Mouse (Mus musculus) cerebellum, adult 11 months (tissue): Measurements from ENCODE around the gene Ptprc.

ENCODE experiments used
- DNase-seq: peaks from one replicate; pipeline ENCODE4 v3.0.0; 2022

The Ptprc gene

DNA sequence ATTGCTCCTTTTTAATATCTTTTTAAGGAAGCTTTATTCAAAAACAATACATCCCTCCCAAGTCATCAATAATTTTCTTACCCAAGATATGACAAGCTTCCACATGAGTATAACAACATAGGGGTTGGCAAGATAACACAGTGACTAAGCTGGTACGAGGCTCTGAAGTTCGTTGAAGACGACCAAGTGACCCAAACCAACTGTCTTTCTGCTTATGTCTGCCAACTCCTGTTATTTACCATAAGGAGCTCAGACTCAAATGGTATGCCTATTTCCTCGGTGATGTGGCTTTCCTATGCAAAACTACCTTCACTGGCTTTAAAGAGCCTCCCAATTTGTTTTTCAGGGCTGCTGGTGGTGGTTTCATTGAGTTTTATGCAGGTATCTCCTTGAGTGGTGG, at the start of gene Ptprc:
TSS of gene Ptprc (minus strand) at position 215 of the 400 bp plus-strand sequence.
- no peak for DNase-seq

DNA sequence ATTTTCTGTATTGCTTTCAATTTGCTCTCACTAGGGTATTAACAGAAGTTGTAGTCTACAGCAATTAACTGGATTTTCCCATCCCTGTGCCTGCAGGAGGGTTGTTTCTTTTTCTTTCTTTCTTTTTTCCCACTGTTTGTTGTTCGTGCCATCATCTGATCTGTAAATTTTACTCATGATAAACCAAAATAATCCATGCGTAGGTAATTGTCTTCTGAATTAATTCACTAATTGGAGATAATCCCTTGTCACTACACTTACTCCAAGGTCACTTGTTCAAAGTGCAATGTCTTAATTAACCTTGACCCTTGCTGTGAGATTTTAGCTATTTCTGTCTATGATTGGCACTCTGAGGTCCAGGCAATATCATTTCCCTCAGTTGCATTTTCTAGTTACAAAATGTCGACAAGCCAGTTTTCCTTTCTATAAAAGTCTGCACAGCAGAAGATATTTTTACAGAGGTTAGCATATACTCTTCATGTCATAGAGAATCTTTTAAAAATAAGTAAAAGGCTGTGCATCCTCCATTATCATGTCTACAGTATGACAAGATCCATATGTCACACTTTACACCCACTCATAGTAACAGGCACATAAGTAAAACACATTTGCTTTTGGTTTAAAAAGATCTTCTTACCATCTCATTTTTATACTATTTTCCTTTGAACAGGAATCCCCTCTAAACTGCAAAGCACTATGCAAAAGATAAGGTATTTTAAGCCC, 39.4 kb upstream of the Ptprc start:
- DNase-seq: no peak

- no peak for DNase-seq
These were observed 35.0 kb upstream of the Ptprc start for GRCm38 (mm10) chr1:138210387-138211024.

- no peak for DNase-seq
These were observed 34.2 kb upstream of the Ptprc start for GRCm38 (mm10) chr1:138209751-138210150.

DNA sequence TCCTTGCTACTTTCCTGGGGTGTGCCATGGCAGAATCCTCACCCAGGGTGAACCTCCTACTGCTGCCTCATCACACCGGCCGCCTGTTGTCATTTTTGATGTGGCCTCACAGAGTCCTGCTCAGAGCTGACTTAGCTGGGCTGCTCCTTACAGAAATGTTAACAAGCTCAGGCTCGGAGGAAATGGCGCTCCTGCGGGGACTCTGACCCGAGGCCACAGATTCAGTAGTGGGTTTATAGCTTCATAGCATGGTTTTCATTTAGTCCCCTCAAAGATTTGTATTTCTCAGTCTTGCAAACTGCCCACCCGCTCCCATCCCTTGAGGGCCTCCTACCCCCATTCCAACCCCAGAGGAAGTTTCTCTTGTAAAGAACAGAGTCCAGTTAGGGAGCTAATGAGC, 30.5 kb upstream of the Ptprc start:
- DNase-seq: no peak

- DNase-seq: no peak
These were observed 16.4 kb upstream of the Ptprc start for GRCm38 (mm10) chr1:138191689-138192508.

- no peak for DNase-seq
These were observed 12.6 kb upstream of the Ptprc start for GRCm38 (mm10) chr1:138188131-138188530.

- no peak for DNase-seq
These were observed 10.4 kb upstream of the Ptprc start for GRCm38 (mm10) chr1:138185904-138186303.

DNA sequence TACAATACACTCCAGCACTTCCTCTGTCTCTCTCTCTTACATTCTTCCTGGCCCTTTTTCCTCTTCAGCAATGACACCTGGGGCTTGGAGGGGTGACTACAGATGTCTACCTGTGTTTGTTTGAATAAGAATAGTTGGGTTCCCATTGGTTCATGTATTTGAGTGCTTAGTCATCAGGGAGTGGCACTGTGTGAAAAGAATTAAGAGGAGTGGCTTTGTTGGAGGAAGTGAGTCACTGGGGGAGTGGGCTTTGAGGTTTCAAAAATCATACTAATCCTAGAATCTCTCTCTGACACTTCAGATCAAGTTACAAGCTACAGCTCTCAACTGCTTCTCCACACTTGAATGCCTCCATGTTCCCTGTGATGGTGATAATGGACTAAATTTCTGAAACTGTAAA, 4.6 kb upstream of the Ptprc start:
- DNase-seq: no peak

DNA sequence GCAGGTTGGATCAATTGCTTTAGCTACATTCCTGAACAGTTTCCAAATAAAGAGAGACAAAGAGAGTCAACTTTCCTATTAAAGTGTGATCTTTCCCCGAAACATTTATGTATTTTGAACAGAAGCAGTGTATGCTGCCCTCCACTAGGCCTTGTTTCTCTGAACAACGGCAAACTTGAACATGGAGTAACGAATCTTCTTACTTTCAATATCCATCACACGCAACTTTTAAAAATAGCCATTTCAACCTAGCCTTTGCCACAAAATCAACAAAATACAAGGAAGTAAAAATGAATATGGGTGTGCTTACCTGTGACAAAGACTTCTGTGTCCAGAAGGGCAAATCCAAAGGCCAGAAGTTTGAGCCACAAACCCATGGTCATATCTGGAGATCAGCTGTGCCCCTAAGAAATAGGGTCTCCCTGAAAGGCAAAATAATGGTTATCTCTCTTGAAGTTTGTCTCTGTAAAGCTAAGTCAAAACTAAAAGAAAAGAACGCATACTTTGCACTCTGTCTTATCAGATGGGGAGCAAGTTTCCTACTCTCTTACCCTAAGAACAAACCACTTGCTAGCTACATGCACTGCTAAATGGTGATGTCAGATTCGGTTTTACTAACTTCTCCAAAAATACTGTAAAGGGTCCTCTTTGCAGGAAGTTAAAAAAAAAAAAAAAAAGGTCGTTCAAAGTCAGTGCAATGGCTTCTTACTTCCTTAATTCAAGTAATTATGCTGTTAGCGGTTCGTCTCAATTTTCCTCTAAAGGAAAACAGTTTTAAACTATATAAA, 609 bp downstream of the Ptprc start:
- DNase-seq: no peak

GRCm38 (mm10) chr1:138174143-138174542, 1.4 kb downstream of the Ptprc start:
- DNase-seq: no peak

- no peak for DNase-seq
These were observed 1.8 kb downstream of the Ptprc start for GRCm38 (mm10) chr1:138173669-138174068.

DNA sequence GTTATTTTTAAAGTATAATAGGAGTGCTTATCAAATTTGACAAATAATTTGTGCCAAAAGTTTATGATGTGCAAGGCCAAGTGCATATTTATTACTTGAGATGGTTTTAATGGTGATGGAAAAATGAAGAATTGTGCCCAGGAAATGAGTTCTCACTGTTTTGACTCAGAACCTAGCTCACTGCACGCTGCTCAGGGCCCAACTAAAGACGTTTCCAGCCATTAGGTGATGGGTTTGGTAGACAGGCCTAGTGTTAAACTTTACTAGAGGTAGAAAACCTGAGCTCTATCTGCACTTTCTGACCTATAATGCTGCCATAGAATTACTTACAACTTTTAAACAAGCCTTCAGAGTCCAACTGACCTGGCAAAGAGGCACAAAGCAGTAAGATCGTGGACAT, 3.0 kb downstream of the Ptprc start:
- no peak for DNase-seq

DNA sequence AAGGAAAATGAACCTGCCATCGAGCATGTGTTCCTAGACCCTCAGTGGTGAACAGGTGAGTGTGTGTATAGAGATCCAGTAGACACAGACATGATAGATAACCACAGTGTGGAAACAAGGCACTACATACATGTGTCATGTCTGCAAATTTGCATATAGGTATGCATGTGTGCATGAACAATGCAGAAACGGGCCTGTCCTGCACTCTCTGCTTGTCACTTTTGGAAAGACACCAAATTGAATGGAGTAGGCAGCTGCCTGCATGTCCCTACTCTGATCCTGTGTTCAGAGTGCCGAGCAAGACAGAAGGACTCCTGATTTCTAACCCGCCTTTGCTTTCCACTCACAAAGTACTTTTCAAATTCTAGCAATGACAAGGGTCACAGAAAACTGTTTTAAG, 3.4 kb downstream of the Ptprc start:
- DNase-seq: no peak

- DNase-seq: no peak
These were observed 9.2 kb downstream of the Ptprc start for GRCm38 (mm10) chr1:138166233-138166771.

DNA sequence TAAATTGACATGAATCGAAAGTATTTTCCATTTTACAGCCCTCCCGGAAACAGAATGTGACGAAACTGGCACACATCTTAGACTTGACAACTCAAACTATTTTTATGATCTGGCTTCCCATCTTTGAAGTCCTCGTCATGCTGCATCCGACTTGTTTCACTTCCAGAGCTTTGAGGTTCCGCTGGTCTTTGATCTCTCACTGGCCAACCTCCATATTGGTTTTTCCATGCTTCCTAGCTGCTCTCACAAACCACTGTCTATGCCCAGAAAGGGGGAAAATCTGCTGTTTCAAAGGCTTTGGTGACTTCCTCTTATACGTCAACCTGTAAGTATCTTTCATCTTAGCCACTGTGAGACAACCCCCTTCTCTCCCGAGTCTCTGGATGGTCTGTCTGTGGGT, 12.9 kb downstream of the Ptprc start:
- DNase-seq: no peak

DNA sequence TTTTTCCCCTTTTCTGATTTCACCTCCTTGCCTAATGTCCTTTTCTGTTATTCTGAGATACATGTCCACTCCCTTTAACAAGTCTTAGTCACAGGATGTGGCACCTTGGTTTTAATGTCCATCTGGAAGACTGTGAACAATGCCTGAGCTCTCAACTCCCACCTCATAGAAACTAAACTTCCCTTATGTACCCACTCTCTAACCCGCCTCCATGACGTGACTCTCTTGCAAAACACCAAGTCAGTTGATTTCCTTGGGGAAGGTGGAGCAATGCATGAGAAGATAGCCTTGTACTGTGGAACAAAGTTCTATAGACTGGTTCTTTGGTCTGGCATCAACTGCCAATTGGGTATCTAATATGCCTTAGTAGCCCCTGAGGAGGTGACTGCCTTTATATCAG, 16.6 kb downstream of the Ptprc start:
- DNase-seq: no peak

GRCm38 (mm10) chr1:138158236-138158635, 17.3 kb downstream of the Ptprc start:
- no peak for DNase-seq

DNA sequence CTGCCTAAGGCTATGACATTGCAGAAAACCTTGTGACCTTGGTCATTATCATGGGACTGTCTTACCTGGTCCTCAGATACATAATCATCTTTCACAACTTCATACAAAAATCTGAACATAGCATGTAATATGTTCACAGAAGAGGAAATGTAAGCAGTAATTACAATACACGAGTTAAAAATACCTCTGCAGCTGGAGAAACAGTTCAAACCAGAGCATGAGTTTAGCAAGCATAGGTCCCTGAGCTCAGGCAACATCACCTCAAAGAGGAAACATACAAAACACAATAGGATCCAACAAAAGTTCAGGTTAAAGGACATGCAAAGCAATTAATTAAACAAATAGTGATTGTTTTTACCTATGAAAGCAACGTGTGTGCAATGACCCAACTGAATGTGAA, 17.8 kb downstream of the Ptprc start:
- no peak for DNase-seq

DNA sequence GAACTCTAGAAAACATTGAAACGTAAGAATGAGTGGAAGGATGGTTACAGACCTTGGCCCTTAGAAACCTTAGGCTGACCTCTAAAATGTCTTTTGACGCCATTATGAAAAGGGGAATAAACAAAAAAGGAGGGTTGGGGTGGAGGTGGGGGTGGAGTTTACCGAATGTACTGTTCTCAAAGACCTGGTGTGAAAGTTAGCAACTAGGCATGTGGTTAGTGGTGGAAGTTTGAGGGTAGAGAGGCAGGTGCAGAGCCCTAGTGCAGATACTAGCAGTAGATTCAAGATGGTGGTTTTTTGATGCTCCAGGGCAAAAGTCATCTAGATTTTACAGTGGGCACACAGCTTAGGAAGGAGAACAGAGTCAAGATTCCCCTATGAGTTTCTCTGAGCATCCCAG, 18.5 kb downstream of the Ptprc start:
- no peak for DNase-seq

GRCm38 (mm10) chr1:138154185-138154785, 21.2 kb downstream of the Ptprc start:
- no peak for DNase-seq

- DNase-seq: no peak
These were observed 22.4 kb downstream of the Ptprc start for GRCm38 (mm10) chr1:138153126-138153525.
